Mouse (Mus musculus) midbrain, embryonic 14.5 days (tissue): ENCODE measurements around the gene Cdc42se2. TPM values are rescaled to one million over a fixed set of nuclear protein-coding genes. Genes with fewer than 3 reads are reported as not detected.

Experiments
- ATAC-seq: fragments of 200-750 bp; cut with Nextera tagmentation; 2 replicates; pipeline ENCODE4 v1.8.0; 2017; ENCODE audit warnings: moderate number of reproducible peaks, moderate library complexity; ENCODE audit not compliant: low FRiP score, low TSS enrichment
- DNase-seq: peaks from one replicate; pipeline ENCODE4 v3.0.0-alpha.2; 2015
- H3K27ac ChIP-seq: fragments of 300-500 bp; sonication (generic); replicated peaks from 2 replicates; pipeline ENCODE4 v1.5.1; 2014; ENCODE audit warnings: mild to moderate bottlenecking, low read depth, low read length, moderate library complexity
- H3K27me3 ChIP-seq: fragments of 300-500 bp; sonication (generic); 2 replicates; pipeline ENCODE4 v1.6.1; 2014; ENCODE audit warnings: low read length, control low read depth, mixed read lengths; ENCODE audit not compliant: control insufficient read depth, insufficient read depth
- H3K36me3 ChIP-seq: fragments of 300-500 bp; sonication (generic); 2 replicates; pipeline ENCODE4 v1.6.1; 2014; ENCODE audit warnings: low read length, control low read depth; ENCODE audit not compliant: control insufficient read depth, insufficient read depth
- H3K4me1 ChIP-seq: fragments of 300-500 bp; sonication (generic); 2 replicates; pipeline ENCODE4 v1.6.1; 2014; ENCODE audit warnings: mild to moderate bottlenecking, antibody characterized with exemption, low read length, control low read depth; ENCODE audit not compliant: control insufficient read depth, insufficient read depth
- H3K4me2 ChIP-seq: fragments of 300-500 bp; sonication (generic); 2 replicates; pipeline ENCODE4 v1.6.1; 2014; ENCODE audit warnings: mild to moderate bottlenecking, low read length, moderate library complexity
- H3K4me3 ChIP-seq: fragments of 300-500 bp; sonication (generic); replicated peaks from 2 replicates; pipeline ENCODE4 v1.5.1; 2014; ENCODE audit warnings: low read depth, low read length
- H3K9ac ChIP-seq: fragments of 300-500 bp; sonication (generic); replicated peaks from 2 replicates; pipeline ENCODE4 v1.6.1; 2014; ENCODE audit warnings: mild to moderate bottlenecking, low read length, moderate library complexity
- H3K9me3 ChIP-seq: fragments of 300-500 bp; sonication (generic); 2 replicates; pipeline ENCODE4 v1.6.1; 2016; ENCODE audit warnings: low read length, control low read depth, mixed read lengths; ENCODE audit not compliant: control insufficient read depth
- WGBS: fragments of 180-500 bp; shearing (Covaris S2); extraction: QIAGEN DNeasy Blood & Tissue Kit; methylation state at CpG from one replicate; pipeline ENCODE4 v1.1.7; 2014; 5-methylcytosine and 5-hydroxymethylcytosine counted together
- polyA plus RNA-seq: library from polyadenylated mRNA; unstranded; fragments of >200 nt; fragmentation: Nextera tagmentation; extraction: Ambion mirVana; gene quantifications from 2 replicates; pipeline ENCODE4 v1.2.1, GENCODE M21; 2014

Gene Cdc42se2
- polyA plus RNA-seq, 1 experiment from 2014 or later: 201 TPM

GRCm38 (mm10) chr11:54782253-54782652 is 5.2 kb downstream of the Cdc42se2 start:
- no peak overlapping the region for H3K27ac ChIP-seq
- H3K9ac ChIP-seq: no peak overlapping the region
- ATAC-seq (no peak), DNase-seq (no peak)
- peaks cover 25% of the 10 kb centered on the region for H3K4me1 ChIP-seq
- H3K9me3 ChIP-seq: no peaks in the 10 kb centered on the region
- H3K27me3 ChIP-seq: no peaks in the 10 kb centered on the region
- H3K4me2 ChIP-seq: no peak overlapping the region
- H3K36me3 ChIP-seq: no peaks in the 10 kb centered on the region
- H3K4me3 ChIP-seq: no peak overlapping the region
- 90% methylated on average over 6 of the region's 6 CpGs for WGBS

GRCm38 (mm10) chr11:54779946-54780345 is 7.5 kb downstream of the Cdc42se2 start:
- no peak overlapping the region for H3K9ac ChIP-seq
- H3K9me3 ChIP-seq: no peaks in the 10 kb centered on the region
- no peak overlapping the region for H3K4me2 ChIP-seq
- H3K4me3 ChIP-seq: no peak overlapping the region
- peaks cover 17% of the 10 kb centered on the region for H3K4me1 ChIP-seq
- H3K27me3 ChIP-seq: no peaks in the 10 kb centered on the region
- DNase-seq (no peak), ATAC-seq (no peak)
- H3K27ac ChIP-seq: no peak overlapping the region
- H3K36me3 ChIP-seq: no peaks in the 10 kb centered on the region
- 95% methylated on average over 1 of the region's 1 CpGs for WGBS

- H3K27ac ChIP-seq: no peak overlapping the region
- WGBS: 85% methylated on average over 1 of the region's 1 CpGs
- H3K36me3 ChIP-seq: no peaks in the 10 kb centered on the region
- H3K4me1 ChIP-seq: peaks cover 10% of the 10 kb centered on the region; the same call in 1 of the 2 replicates
- ATAC-seq (no peak), DNase-seq (no peak)
- no peaks in the 10 kb centered on the region for H3K9me3 ChIP-seq
- H3K4me2 ChIP-seq: no peak overlapping the region
- H3K9ac ChIP-seq: no peak overlapping the region
- H3K4me3 ChIP-seq: no peak overlapping the region
- H3K27me3 ChIP-seq: no peaks in the 10 kb centered on the region
Measured at GRCm38 (mm10) chr11:54778131-54778844, 9.2 kb downstream of the Cdc42se2 start.

GRCm38 (mm10) chr11:54777387-54778130 is 9.9 kb downstream of the Cdc42se2 start:
- H3K27ac ChIP-seq: no peak overlapping the region
- ATAC-seq: no peak
- 72% methylated on average over 6 of the region's 6 CpGs for WGBS
- H3K4me1 ChIP-seq: peaks cover 14% of the 10 kb centered on the region; the same call in 1 of the 2 replicates
- no peak for DNase-seq
- H3K4me2 ChIP-seq: no peak overlapping the region
- H3K9me3 ChIP-seq: no peaks in the 10 kb centered on the region
- H3K9ac ChIP-seq: no peak overlapping the region
- no peaks in the 10 kb centered on the region for H3K27me3 ChIP-seq
- H3K4me3 ChIP-seq: no peak overlapping the region
- no peaks in the 10 kb centered on the region for H3K36me3 ChIP-seq

GRCm38 (mm10) chr11:54776735-54777333 is 10.6 kb downstream of the Cdc42se2 start:
- H3K4me1 ChIP-seq: peaks cover 14% of the 10 kb centered on the region; the same call in 1 of the 2 replicates
- no peak overlapping the region for H3K4me3 ChIP-seq
- no peak overlapping the region for H3K27ac ChIP-seq
- H3K9me3 ChIP-seq: no peaks in the 10 kb centered on the region
- H3K4me2 ChIP-seq: no peak overlapping the region
- no peak for ATAC-seq
- no peaks in the 10 kb centered on the region for H3K36me3 ChIP-seq
- WGBS: 79% methylated on average over 4 of the region's 4 CpGs
- DNase-seq: no peak
- no peaks in the 10 kb centered on the region for H3K27me3 ChIP-seq
- H3K9ac ChIP-seq: no peak overlapping the region

GRCm38 (mm10) chr11:54776367-54776701 is 11.1 kb downstream of the Cdc42se2 start:
- Histone ChIP-seq H3K4me2 (no peak overlapping the region), H3K4me1 (peaks cover 14% of the 10 kb centered on the region; the same call in 1 of the 2 replicates), H3K9ac (no peak overlapping the region), H3K36me3 (no peaks in the 10 kb centered on the region), H3K9me3 (no peaks in the 10 kb centered on the region), H3K4me3 (no peak overlapping the region), H3K27me3 (no peaks in the 10 kb centered on the region), H3K27ac (no peak overlapping the region)
- ATAC-seq (no peak), DNase-seq (no peak)
- WGBS: 91% methylated on average over 2 of the region's 2 CpGs

GRCm38 (mm10) chr11:54775628-54776366 is 11.7 kb downstream of the Cdc42se2 start:
- no peak overlapping the region for H3K9ac ChIP-seq
- no peaks in the 10 kb centered on the region for H3K27me3 ChIP-seq
- H3K36me3 ChIP-seq: no peaks in the 10 kb centered on the region
- ATAC-seq (no peak), DNase-seq (no peak)
- no peak overlapping the region for H3K4me2 ChIP-seq
- 91% methylated on average over 4 of the region's 4 CpGs for WGBS
- H3K4me3 ChIP-seq: no peak overlapping the region
- H3K9me3 ChIP-seq: no peaks in the 10 kb centered on the region
- peaks cover 14% of the 10 kb centered on the region; the same call in 1 of the 2 replicates for H3K4me1 ChIP-seq
- H3K27ac ChIP-seq: no peak overlapping the region

GRCm38 (mm10) chr11:54774282-54775078 is 13.0 kb downstream of the Cdc42se2 start:
- Histone ChIP-seq H3K27me3 (no peaks in the 10 kb centered on the region), H3K36me3 (no peaks in the 10 kb centered on the region), H3K4me1 (peaks cover 15% of the 10 kb centered on the region; the same call in 1 of the 2 replicates), H3K9ac (no peak overlapping the region), H3K9me3 (no peaks in the 10 kb centered on the region), H3K27ac (no peak overlapping the region), H3K4me3 (no peak overlapping the region), H3K4me2 (no peak overlapping the region)
- DNase-seq: no peak
- no peak for ATAC-seq
- 86% methylated on average over 7 of the region's 7 CpGs for WGBS
